Mouse (Mus musculus) intestine, postnatal 0 days (tissue): ENCODE measurements around the gene Pcgf2. TPM values are rescaled to one million over a fixed set of nuclear protein-coding genes. Genes with fewer than 3 reads are reported as not detected.
"Not testable (repeated sequence)": the region's sequence is repeated elsewhere in the genome, so short reads cannot be mapped to it uniquely, and the experiment has no call there.

ENCODE experiments used
- ATAC-seq: fragments of 200-750 bp; cut with Nextera tagmentation; 2 replicates; pipeline ENCODE4 v1.8.0; 2017; ENCODE audit warnings: mild to moderate bottlenecking, moderate TSS enrichment, moderate library complexity
- H3K27ac ChIP-seq: fragments of 300-500 bp; sonication (generic); 2 replicates; pipeline ENCODE4 v1.5.1; 2014; ENCODE audit warnings: mild to moderate bottlenecking, low read depth, low read length, moderate library complexity
- H3K27me3 ChIP-seq: fragments of 300-500 bp; sonication (generic); replicated peaks from 2 replicates; pipeline ENCODE4 v1.6.1; 2014; ENCODE audit warnings: low read length, mixed read lengths; ENCODE audit not compliant: control insufficient read depth, insufficient read depth
- H3K36me3 ChIP-seq: fragments of 300-500 bp; sonication (generic); 2 replicates; pipeline ENCODE4 v1.6.1; 2014; ENCODE audit warnings: mild to moderate bottlenecking, moderate library complexity; ENCODE audit not compliant: control insufficient read depth, insufficient read depth
- H3K4me1 ChIP-seq: fragments of 300-500 bp; sonication (generic); replicated peaks from 2 replicates; pipeline ENCODE4 v1.6.1; 2014; ENCODE audit warnings: antibody characterized with exemption, low read length, mixed read lengths; ENCODE audit not compliant: control insufficient read depth, insufficient read depth
- H3K4me2 ChIP-seq: fragments of 300-500 bp; sonication (generic); replicated peaks from 2 replicates; pipeline ENCODE4 v1.6.1; 2014; ENCODE audit warnings: low read depth, mild to moderate bottlenecking, moderate library complexity
- H3K4me3 ChIP-seq: fragments of 300-500 bp; sonication (generic); 2 replicates; pipeline ENCODE4 v1.5.1; 2014; ENCODE audit warnings: low read depth, low read length
- H3K9ac ChIP-seq: fragments of 300-500 bp; sonication (generic); 2 replicates; pipeline ENCODE4 v1.6.1; 2014; ENCODE audit warnings: mild to moderate bottlenecking, low read depth, low read length
- H3K9me3 ChIP-seq: fragments of 300-500 bp; sonication (generic); 2 replicates; pipeline ENCODE4 v1.6.1; 2016; ENCODE audit warnings: mixed run types; ENCODE audit not compliant: control insufficient read depth
- CTCF ChIP-seq: sonication (generic); IDR thresholded peaks from 2 replicates; pipeline ENCODE4 v1.5.1; 2016; ENCODE audit warnings: low read depth, mild to moderate bottlenecking, control low read depth, antibody characterized with exemption, moderate library complexity
- WGBS: fragments of 180-500 bp; shearing (Covaris S2); extraction: QIAGEN DNeasy Blood & Tissue Kit; methylation state at CpG from one replicate; pipeline ENCODE4 v1.1.7; 2014; 5-methylcytosine and 5-hydroxymethylcytosine counted together
- polyA plus RNA-seq: library from polyadenylated mRNA; unstranded; fragments of >200 nt; fragmentation: Nextera tagmentation; extraction: Ambion mirVana; gene quantifications from 2 replicates; pipeline ENCODE4 v1.2.1, GENCODE M21; 2015

The Pcgf2 gene
- polyA plus RNA-seq, 1 experiment from 2014 or later, result 8.9 TPM

DNA sequence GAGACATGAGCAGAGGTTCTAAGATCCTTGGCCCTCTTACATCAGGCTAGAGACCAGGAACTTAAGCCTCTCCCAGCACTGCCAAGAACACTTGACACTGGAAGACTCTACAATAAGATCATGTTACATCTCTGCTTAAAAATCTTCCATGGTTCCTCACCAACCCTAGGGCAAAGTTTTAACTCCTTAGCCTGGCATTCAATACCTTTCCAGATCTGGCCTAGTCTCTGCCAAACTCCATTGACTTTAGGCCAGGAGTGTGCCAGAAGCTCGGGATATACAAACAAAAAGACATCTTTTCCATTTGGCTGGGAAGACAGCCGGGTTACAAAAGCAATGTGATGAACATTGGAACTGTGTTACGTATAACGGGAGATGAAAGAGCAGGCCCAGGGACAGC lies 37.3 kb upstream of the Pcgf2 start:
- no peak overlapping the region for H3K4me2 ChIP-seq
- no peaks in the 10 kb centered on the region for H3K9me3 ChIP-seq
- TF ChIP-seq CTCF, result no peak
- ATAC-seq, result no peak
- no peak overlapping the region for H3K27ac ChIP-seq
- no peak overlapping the region for H3K4me3 ChIP-seq
- WGBS, result 66% methylated on average over 4 of the region's 4 CpGs
- no peaks in the 10 kb centered on the region; the same call in 1 of the 2 replicates for H3K36me3 ChIP-seq
- H3K4me1 ChIP-seq, result no peaks in the 10 kb centered on the region
- no peaks in the 10 kb centered on the region for H3K27me3 ChIP-seq
- no peak overlapping the region for H3K9ac ChIP-seq

DNA sequence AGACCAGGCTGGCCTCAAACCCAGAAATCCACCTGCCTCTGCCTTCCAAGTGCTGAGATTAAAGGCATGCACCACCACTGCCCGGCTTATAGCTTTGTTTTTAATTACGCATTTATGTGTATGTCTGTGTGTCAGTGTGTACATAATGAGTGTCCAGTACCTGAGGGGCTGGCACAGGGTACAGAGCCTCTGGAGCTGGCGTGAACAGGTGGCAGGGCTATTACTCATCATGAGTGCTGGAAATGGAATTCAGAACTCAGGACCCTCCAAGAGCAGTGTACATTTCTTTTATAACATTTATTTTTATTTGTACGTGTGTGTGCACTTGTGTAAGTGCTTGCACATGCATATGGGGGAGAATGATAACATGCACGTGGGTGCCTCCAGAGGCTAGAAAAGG lies 36.3 kb upstream of the Pcgf2 start:
- no peak overlapping the region for H3K4me3 ChIP-seq
- WGBS, result 83% methylated on average over 5 of the region's 5 CpGs
- ATAC-seq, result no peak
- no peaks in the 10 kb centered on the region for H3K4me1 ChIP-seq
- TF ChIP-seq CTCF, result no peak
- H3K4me2 ChIP-seq, result no peak overlapping the region
- no peak overlapping the region; the same call in 1 of the 2 replicates for H3K27ac ChIP-seq
- H3K9me3 ChIP-seq, result no peaks in the 10 kb centered on the region
- H3K36me3 ChIP-seq, result peaks cover 4% of the 10 kb centered on the region; the same call in 1 of the 2 replicates
- H3K27me3 ChIP-seq, result no peaks in the 10 kb centered on the region
- H3K9ac ChIP-seq, result no peak overlapping the region

DNA sequence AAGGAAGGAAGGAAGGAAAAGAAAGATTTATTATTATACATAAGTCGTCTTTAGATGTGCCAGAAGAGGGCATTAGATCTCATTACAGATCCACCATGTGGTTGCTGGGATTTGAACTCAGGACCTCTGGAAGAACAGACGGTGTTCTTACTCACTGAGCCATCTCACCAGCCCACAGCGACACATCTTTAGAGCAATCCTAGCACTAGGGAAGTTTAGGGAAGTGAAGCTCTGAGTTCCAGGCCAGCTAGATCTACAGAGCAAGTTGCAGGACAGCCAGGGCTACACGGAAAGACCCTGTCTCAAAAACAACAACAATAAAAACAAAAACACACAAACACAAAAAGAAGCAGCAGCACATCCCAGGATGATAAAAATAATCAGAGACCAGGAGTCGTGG lies 34.5 kb upstream of the Pcgf2 start:
- not testable (repeated sequence) for H3K4me1 ChIP-seq, H3K9me3 ChIP-seq, H3K36me3 ChIP-seq, H3K4me2 ChIP-seq, ATAC-seq, H3K27me3 ChIP-seq, H3K9ac ChIP-seq, H3K27ac ChIP-seq, H3K4me3 ChIP-seq
- WGBS, result 82% methylated on average over 5 of the region's 5 CpGs

DNA sequence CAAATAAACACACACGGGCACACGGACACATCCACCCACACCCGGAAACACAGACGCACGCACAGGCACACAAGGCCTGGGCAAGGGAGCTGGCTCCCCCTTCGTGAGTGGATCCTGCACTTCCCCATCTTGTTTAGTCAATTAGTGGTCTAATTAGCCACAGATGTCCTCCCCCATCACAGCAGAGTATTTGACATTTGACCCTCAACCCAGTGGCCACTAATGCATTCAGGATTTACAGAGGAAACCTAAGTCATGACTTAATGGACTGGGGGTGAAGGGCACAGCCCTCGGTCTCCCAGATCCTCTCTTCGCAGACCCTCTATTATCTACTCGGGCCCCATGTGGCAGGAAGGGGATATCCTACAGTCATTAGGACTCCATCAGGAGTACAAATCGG lies 33.4 kb upstream of the Pcgf2 start:
- Histone ChIP-seq H3K4me1 (no peaks in the 10 kb centered on the region), H3K36me3 (peaks cover 15% of the 10 kb centered on the region; the same call in 1 of the 2 replicates), H3K4me3 (no peak overlapping the region), H3K27ac (no peak overlapping the region), H3K9ac (no peak overlapping the region), H3K4me2 (no peak overlapping the region), H3K27me3 (no peaks in the 10 kb centered on the region), H3K9me3 (no peaks in the 10 kb centered on the region)
- 63% methylated on average over 10 of the region's 10 CpGs for WGBS
- no peak for ATAC-seq
- no peak for TF ChIP-seq CTCF

DNA sequence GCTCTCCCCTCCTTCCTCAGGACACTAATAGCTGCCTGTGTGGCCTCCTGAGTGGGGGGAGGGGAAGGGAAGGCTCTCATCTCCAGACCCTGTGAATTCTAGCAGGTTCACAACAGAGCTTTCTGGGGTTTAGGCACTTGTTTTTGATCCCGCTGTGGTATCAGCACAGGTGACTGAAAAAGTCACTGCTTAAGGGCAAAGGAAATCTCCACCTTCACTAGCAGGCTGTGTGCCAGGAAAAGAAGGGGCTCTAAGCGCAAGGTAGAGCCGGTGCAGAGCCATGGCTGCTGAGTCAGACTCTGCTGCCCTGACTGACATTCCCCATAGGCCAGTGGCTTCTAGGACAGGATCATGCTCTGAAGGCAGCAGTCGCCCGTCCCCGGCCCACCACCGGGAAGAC lies 28.4 kb upstream of the Pcgf2 start:
- no peak for ATAC-seq
- no peak overlapping the region for H3K27ac ChIP-seq
- no peak overlapping the region for H3K9ac ChIP-seq
- H3K4me1 ChIP-seq, result no peaks in the 10 kb centered on the region
- H3K9me3 ChIP-seq, result no peaks in the 10 kb centered on the region
- H3K4me3 ChIP-seq, result no peak overlapping the region
- 79% methylated on average over 7 of the region's 7 CpGs for WGBS
- no peak for TF ChIP-seq CTCF
- no peak overlapping the region for H3K4me2 ChIP-seq
- H3K27me3 ChIP-seq, result no peaks in the 10 kb centered on the region
- peaks cover 43% of the 10 kb centered on the region for H3K36me3 ChIP-seq

DNA sequence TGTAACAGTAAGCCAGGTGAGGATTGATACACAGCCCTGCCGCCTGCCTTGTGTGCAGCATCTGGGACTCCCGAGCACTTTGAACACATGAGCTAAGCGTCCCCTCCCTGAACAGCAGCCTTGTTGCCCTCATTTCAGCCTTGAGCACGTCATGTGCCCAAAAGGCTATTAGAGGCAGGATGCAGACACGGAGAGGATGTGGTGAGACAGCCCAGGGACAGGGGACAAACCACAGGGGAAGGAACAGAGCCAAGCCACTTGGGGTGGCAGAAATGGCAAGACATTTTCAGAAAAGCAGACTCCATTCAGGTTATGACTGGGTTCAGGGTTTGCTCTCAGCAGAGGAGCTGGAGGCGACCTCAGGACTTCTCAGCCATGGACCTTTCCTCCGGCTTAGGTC lies 28.0 kb upstream of the Pcgf2 start:
- Histone ChIP-seq H3K27ac (no peak overlapping the region), H3K4me1 (no peaks in the 10 kb centered on the region), H3K4me3 (no peak overlapping the region), H3K9ac (no peak overlapping the region), H3K36me3 (peaks cover 45% of the 10 kb centered on the region), H3K9me3 (no peaks in the 10 kb centered on the region), H3K4me2 (no peak overlapping the region), H3K27me3 (no peaks in the 10 kb centered on the region)
- 71% methylated on average over 7 of the region's 7 CpGs for WGBS
- no peak for ATAC-seq
- no peak for TF ChIP-seq CTCF

DNA sequence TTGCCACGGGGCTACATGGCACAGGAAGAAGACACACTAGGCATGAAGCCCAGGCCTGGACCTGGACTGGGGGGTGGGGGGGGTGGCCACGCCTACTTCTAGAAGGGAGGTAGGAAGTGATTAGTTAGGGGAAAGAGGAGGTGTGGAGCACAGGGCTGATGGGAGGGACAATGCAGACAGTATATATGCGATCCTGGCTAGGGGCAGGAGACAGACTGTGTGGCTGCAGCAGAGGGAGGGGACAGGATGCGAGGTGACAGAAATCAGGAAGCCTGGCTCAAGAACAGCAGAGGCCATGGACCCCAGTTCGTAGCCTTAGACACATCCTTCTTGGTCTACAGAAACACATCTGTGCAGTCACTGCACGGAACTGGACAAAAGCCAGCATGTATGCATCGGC lies 23.4 kb upstream of the Pcgf2 start:
- Histone ChIP-seq H3K4me1 (no peaks in the 10 kb centered on the region), H3K4me3 (no peak overlapping the region), H3K9me3 (no peaks in the 10 kb centered on the region), H3K36me3 (peaks cover 73% of the 10 kb centered on the region), H3K9ac (no peak overlapping the region), H3K27ac (no peak overlapping the region), H3K4me2 (no peak overlapping the region), H3K27me3 (no peaks in the 10 kb centered on the region)
- TF ChIP-seq CTCF, result no peak
- no peak for ATAC-seq
- 71% methylated on average over 7 of the region's 7 CpGs for WGBS
